Mouse (Mus musculus): ENCODE measurements around the gene Kank1. TPM values are rescaled to one million over a fixed set of nuclear protein-coding genes. Genes with fewer than 3 reads are reported as not detected.

Gene Kank1
- polyA plus RNA-seq, 1 experiment from 2014 or later = 8.8 TPM

DNA sequence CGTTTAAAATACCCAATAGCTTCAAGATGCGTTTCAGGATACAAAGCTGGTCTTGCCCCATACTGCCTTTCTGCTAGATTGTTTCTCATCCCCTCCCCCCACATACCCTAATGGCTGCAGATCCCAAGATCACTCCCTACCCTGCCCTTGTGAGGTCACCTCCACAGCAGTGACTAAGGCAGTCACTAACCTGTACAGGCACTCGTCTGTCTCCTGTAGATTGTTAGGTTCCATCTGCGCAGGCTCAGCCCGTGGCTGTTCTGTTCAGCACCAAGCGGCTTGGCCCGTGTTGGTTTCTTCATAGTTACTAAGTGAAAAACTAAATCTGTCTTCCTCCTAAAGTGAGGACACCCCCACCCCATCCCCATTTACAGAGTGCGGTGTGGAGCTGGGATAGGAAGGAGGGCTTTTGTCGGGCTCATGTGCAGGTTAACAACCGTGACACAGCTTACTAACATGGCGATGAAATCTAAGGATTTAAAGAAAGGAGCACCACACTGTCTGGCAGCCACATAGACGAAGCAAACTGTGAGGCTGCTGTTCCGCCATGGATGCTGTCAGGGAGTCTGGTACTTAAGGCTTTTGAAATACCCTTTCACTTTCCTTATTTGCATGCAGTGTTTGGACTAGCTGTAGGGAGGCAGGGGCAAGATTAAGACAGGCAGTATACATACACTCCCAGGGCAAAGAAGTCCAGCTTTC is 163.6 kb downstream of the Kank1 start:
- Histone ChIP-seq H3K9me3 (no peaks in the 10 kb centered on the region), H3K27me3 (peaks cover 33% of the 10 kb centered on the region), H3K27ac (0 out of 2 replicates have a peak overlapping the region, but pooled peaks have one; percentile 43), H3K4me3 (replicated peaks) (no peak overlapping the region), H3K4me2 (peak overlapping the region; percentile 35), H3K36me3 (replicated peaks) (no peaks in the 10 kb centered on the region), H3K9ac (no peak overlapping the region), H3K4me1 (peaks cover 39% of the 10 kb centered on the region)
- WGBS = 25% methylated on average over 13 of the region's 13 CpGs
- ATAC-seq (ENCODE audit: low FRiP score) = 0 out of 2 replicates have a peak, but pooled peaks have one; percentile 30

GRCm38 (mm10) chr19:25401521-25401920 is 164.7 kb downstream of the Kank1 start:
- Histone ChIP-seq H3K4me3 (replicated peaks) (no peak overlapping the region), H3K4me2 (no peak overlapping the region), H3K27ac (no peak overlapping the region), H3K4me1 (peaks cover 44% of the 10 kb centered on the region), H3K9me3 (no peaks in the 10 kb centered on the region), H3K9ac (no peak overlapping the region), H3K36me3 (replicated peaks) (no peaks in the 10 kb centered on the region), H3K27me3 (peaks cover 35% of the 10 kb centered on the region)
- peak; percentile 51; the same call in 1 of the 2 replicates for ATAC-seq (ENCODE audit: low FRiP score)
- 22% methylated on average over 8 of the region's 8 CpGs for WGBS

- no peak for ATAC-seq (ENCODE audit: low FRiP score)
- Histone ChIP-seq H3K27ac (no peak overlapping the region), H3K36me3 (replicated peaks) (no peaks in the 10 kb centered on the region), H3K27me3 (peaks cover 31% of the 10 kb centered on the region), H3K9me3 (no peaks in the 10 kb centered on the region), H3K9ac (no peak overlapping the region), H3K4me2 (no peak overlapping the region), H3K4me3 (replicated peaks) (no peak overlapping the region), H3K4me1 (peaks cover 54% of the 10 kb centered on the region)
- WGBS = 94% methylated on average over 4 of the region's 4 CpGs
Measured at GRCm38 (mm10) chr19:25404163-25404562, 167.4 kb downstream of the Kank1 start.

GRCm38 (mm10) chr19:25405987-25406386 is 169.2 kb downstream of the Kank1 start:
- Histone ChIP-seq H3K27ac (no peak overlapping the region), H3K9ac (no peak overlapping the region), H3K36me3 (replicated peaks) (0 out of 2 replicates have a peak, but pooled peaks cover 7% of the 10 kb centered on the region), H3K4me1 (peaks cover 36% of the 10 kb centered on the region), H3K9me3 (no peaks in the 10 kb centered on the region), H3K27me3 (peaks cover 29% of the 10 kb centered on the region), H3K4me2 (peak overlapping the region; percentile 80), H3K4me3 (replicated peaks) (no peak overlapping the region)
- ATAC-seq (ENCODE audit: low FRiP score) = no peak
- 27% methylated on average over 6 of the region's 6 CpGs for WGBS

- 0 out of 2 replicates have a peak, but pooled peaks cover 10% of the 10 kb centered on the region for H3K36me3 ChIP-seq (replicated peaks)
- peaks cover 26% of the 10 kb centered on the region for H3K27me3 ChIP-seq
- H3K4me3 ChIP-seq (replicated peaks) = peak overlapping the region; percentile 40
- 0 out of 2 replicates have a peak overlapping the region, but pooled peaks have one; percentile 46 for H3K27ac ChIP-seq
- peak; percentile 64 for ATAC-seq (ENCODE audit: low FRiP score)
- 2% methylated on average over 28 of the region's 28 CpGs for whole genome bisulfite sequencing
- H3K4me2 ChIP-seq = peak overlapping the region; percentile 80
- H3K9me3 ChIP-seq = no peaks in the 10 kb centered on the region
- H3K4me1 ChIP-seq = peaks cover 30% of the 10 kb centered on the region
- peak overlapping the region; percentile 57 for H3K9ac ChIP-seq
Measured at GRCm38 (mm10) chr19:25406481-25407184, 169.9 kb downstream of the Kank1 start.

- 0 out of 2 replicates have a peak, but pooled peaks cover 12% of the 10 kb centered on the region for H3K36me3 ChIP-seq (replicated peaks)
- H3K9ac ChIP-seq = peak overlapping the region; percentile 57; the same call in 1 of the 2 replicates
Measured at GRCm38 (mm10) chr19:25407185-25407886, 170.6 kb downstream of the Kank1 start.

DNA sequence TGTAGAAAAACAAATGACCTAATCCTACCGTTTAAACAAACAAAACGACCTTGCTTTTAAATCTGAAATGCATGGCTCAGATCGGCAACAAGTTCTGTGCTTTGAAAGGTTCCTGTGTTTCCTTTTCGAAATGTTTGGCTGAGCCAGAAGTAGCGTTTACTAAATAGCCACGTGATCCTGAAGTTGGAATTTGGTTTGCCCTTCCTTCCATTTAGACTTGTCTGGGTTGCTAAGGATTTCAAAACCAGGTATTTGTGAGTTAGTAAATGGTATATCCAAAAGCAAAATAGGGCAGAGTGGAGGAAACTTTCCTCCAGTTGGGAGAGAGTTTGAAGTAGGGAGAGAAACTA is 171.1 kb downstream of the Kank1 start:
- Histone ChIP-seq H3K9ac (no peak overlapping the region), H3K27me3 (peaks cover 23% of the 10 kb centered on the region), H3K4me1 (peaks cover 21% of the 10 kb centered on the region), H3K27ac (no peak overlapping the region), H3K4me3 (replicated peaks) (no peak overlapping the region), H3K36me3 (replicated peaks) (0 out of 2 replicates have a peak, but pooled peaks cover 12% of the 10 kb centered on the region), H3K4me2 (no peak overlapping the region), H3K9me3 (no peaks in the 10 kb centered on the region)
- 35% methylated on average over 6 of the region's 6 CpGs for WGBS
- ATAC-seq (ENCODE audit: low FRiP score) = no peak

More at GRCm38 (mm10) chr19:25407185-25407886, 170.6 kb downstream of the Kank1 start:
- Histone ChIP-seq H3K27ac (0 out of 2 replicates have a peak overlapping the region, but pooled peaks have one; percentile 46), H3K4me1 (peaks cover 23% of the 10 kb centered on the region), H3K27me3 (peaks cover 26% of the 10 kb centered on the region), H3K4me2 (peak overlapping the region; percentile 80), H3K9me3 (no peaks in the 10 kb centered on the region), H3K4me3 (replicated peaks) (peak overlapping the region; percentile 40)
- no peak for ATAC-seq (ENCODE audit: low FRiP score)
- WGBS = 24% methylated on average over 10 of the region's 10 CpGs

- H3K9me3 ChIP-seq = no peaks in the 10 kb centered on the region
- H3K4me2 ChIP-seq = no peak overlapping the region
- no peak overlapping the region for H3K9ac ChIP-seq
- 0 out of 2 replicates have a peak, but pooled peaks cover 12% of the 10 kb centered on the region for H3K36me3 ChIP-seq (replicated peaks)
- peaks cover 21% of the 10 kb centered on the region for H3K4me1 ChIP-seq
- no peak overlapping the region for H3K4me3 ChIP-seq (replicated peaks)
- no peak for ATAC-seq (ENCODE audit: low FRiP score)
- no peak overlapping the region for H3K27ac ChIP-seq
- H3K27me3 ChIP-seq = peaks cover 12% of the 10 kb centered on the region; the same call in 1 of the 2 replicates
- WGBS = 95% methylated on average over 9 of the region's 9 CpGs
Measured at GRCm38 (mm10) chr19:25409239-25409638, 172.5 kb downstream of the Kank1 start.

DNA sequence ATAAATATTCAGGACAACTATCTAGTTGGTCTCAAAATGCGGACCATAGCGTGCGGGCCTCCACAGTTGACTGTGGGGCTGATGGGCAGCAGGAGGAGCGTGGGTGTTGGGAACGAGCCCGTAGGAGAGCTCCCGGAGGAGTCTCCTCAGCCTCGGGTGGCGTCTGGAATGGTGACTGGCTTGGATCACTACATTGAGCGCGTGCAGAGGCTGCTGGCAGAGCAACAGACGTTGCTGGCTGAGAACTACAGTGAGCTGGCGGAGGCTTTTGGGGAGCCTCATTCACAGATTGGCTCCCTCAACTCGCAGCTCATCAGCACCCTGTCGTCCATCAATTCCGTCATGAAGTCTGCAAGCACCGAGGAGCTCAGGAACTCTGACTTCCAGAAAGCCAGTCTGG is 174.6 kb downstream of the Kank1 start:
- WGBS = 93% methylated on average over 17 of the region's 17 CpGs
- Histone ChIP-seq H3K27ac (no peak overlapping the region), H3K27me3 (peaks cover 7% of the 10 kb centered on the region; the same call in 1 of the 2 replicates), H3K36me3 (replicated peaks) (0 out of 2 replicates have a peak, but pooled peaks cover 12% of the 10 kb centered on the region), H3K9me3 (no peaks in the 10 kb centered on the region), H3K9ac (no peak overlapping the region), H3K4me3 (replicated peaks) (no peak overlapping the region), H3K4me2 (no peak overlapping the region), H3K4me1 (peaks cover 14% of the 10 kb centered on the region)
- no peak for ATAC-seq (ENCODE audit: low FRiP score)

GRCm38 (mm10) chr19:25415448-25415847 is 178.7 kb downstream of the Kank1 start:
- 82% methylated on average over 5 of the region's 5 CpGs for WGBS
- no peak for ATAC-seq (ENCODE audit: low FRiP score)
- Histone ChIP-seq H3K9ac (no peak overlapping the region), H3K4me3 (replicated peaks) (no peak overlapping the region), H3K9me3 (no peaks in the 10 kb centered on the region), H3K4me2 (no peak overlapping the region), H3K36me3 (replicated peaks) (0 out of 2 replicates have a peak, but pooled peaks cover 7% of the 10 kb centered on the region), H3K27ac (no peak overlapping the region), H3K4me1 (peaks cover 10% of the 10 kb centered on the region), H3K27me3 (no peaks in the 10 kb centered on the region)

DNA sequence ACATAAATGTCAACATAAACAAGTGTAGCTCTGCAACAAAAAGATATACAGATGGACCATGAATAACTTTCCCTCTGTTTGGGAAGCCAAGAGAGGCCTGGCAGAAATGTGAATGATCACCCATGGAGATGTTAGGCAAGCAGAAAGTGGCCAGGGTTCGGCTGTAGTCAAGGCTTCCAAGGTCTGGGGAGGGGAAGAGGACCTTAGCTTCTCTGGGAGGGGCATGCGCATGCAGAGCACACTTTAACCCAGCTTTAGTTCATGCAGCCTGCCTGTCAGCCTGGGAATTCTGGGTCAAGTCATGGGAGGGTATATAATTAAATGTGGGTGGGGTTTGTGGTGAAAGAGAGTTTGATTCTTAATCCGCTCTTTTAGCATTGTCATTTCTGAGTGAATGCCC is 180.9 kb downstream of the Kank1 start:
- Histone ChIP-seq H3K4me2 (no peak overlapping the region), H3K9me3 (no peaks in the 10 kb centered on the region), H3K4me3 (replicated peaks) (no peak overlapping the region), H3K4me1 (peaks cover 10% of the 10 kb centered on the region), H3K36me3 (replicated peaks) (no peaks in the 10 kb centered on the region), H3K27ac (no peak overlapping the region), H3K9ac (no peak overlapping the region), H3K27me3 (no peaks in the 10 kb centered on the region)
- 45% methylated on average over 3 of the region's 3 CpGs for WGBS
- no peak for ATAC-seq (ENCODE audit: low FRiP score)

DNA sequence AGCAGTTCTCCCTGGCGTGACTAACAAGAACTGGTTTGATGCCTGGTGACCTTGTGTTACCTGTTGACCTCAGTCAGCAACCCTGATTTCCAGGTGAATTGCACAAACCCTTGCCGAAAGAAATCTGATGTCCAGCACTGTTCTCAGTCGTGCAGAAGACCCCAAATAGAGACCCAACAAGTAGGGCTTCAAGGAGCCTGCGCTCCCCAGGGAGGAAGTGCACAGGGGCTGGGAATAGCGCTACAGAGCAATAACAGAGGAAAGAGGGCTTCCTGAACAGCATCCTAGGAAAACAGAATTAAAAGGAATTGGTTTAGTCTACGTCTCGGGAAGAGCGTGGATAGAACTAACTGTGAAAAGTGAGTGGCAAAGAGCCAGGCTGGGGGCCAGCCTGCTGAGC is 183.2 kb downstream of the Kank1 start:
- Histone ChIP-seq H3K4me2 (no peak overlapping the region), H3K27ac (no peak overlapping the region), H3K27me3 (no peaks in the 10 kb centered on the region), H3K4me3 (replicated peaks) (no peak overlapping the region), H3K4me1 (peaks cover 10% of the 10 kb centered on the region), H3K36me3 (replicated peaks) (no peaks in the 10 kb centered on the region), H3K9me3 (no peaks in the 10 kb centered on the region), H3K9ac (no peak overlapping the region)
- 84% methylated on average over 8 of the region's 8 CpGs for WGBS
- no peak for ATAC-seq (ENCODE audit: low FRiP score)

Measured in forebrain, embryonic 12.5 days (tissue).